Mouse (Mus musculus) heart, embryonic 15.5 days (tissue): ENCODE data around the gene Polr3k. TPM values are rescaled to one million over a fixed set of nuclear protein-coding genes. Genes with fewer than 3 reads are reported as not detected.

Experiments used
- ATAC-seq: fragments of 200-750 bp; cut with Nextera tagmentation; replicated peaks from 2 replicates; pipeline ENCODE4 v1.8.0; 2017; ENCODE audit warnings: low read depth, moderate TSS enrichment; ENCODE audit not compliant: insufficient number of reproducible peaks, insufficient read depth, low FRiP score
- H3K27ac ChIP-seq: fragments of 300-500 bp; sonication (generic); 2 replicates; pipeline ENCODE4 v1.5.1; 2015; ENCODE audit warnings: mild to moderate bottlenecking, inconsistent platforms
- H3K27me3 ChIP-seq: fragments of 300-500 bp; sonication (generic); 2 replicates; pipeline ENCODE4 v1.6.1; 2015; ENCODE audit warnings: inconsistent platforms
- H3K36me3 ChIP-seq: fragments of 300-500 bp; sonication (generic); 2 replicates; pipeline ENCODE4 v1.6.1; 2015; ENCODE audit warnings: mild to moderate bottlenecking, inconsistent platforms
- H3K4me1 ChIP-seq: fragments of 300-500 bp; sonication (generic); replicated peaks from 2 replicates; pipeline ENCODE4 v1.6.1; 2015; ENCODE audit warnings: inconsistent platforms
- H3K4me2 ChIP-seq: fragments of 300-500 bp; sonication (generic); 2 replicates; pipeline ENCODE4 v1.6.1; 2015; ENCODE audit warnings: inconsistent platforms, mild to moderate bottlenecking, moderate library complexity
- H3K4me3 ChIP-seq: fragments of 300-500 bp; sonication (generic); 2 replicates; pipeline ENCODE4 v1.5.1; 2015; ENCODE audit warnings: mild to moderate bottlenecking, inconsistent platforms
- H3K9ac ChIP-seq: fragments of 300-500 bp; sonication (generic); 2 replicates; pipeline ENCODE4 v1.6.1; 2015; ENCODE audit warnings: mild to moderate bottlenecking, inconsistent platforms
- H3K9me3 ChIP-seq: fragments of 300-500 bp; sonication (generic); replicated peaks from 2 replicates; pipeline ENCODE4 v1.6.1; 2016; ENCODE audit warnings: inconsistent platforms
- WGBS: fragments of 180-500 bp; shearing (Covaris S2); methylation state at CpG from one replicate; pipeline ENCODE4 v1.1.7; 2015; ENCODE audit warnings: mixed read lengths; 5-methylcytosine and 5-hydroxymethylcytosine counted together
- polyA plus RNA-seq: library from polyadenylated mRNA; unstranded; fragments of >200 nt; fragmentation: Nextera tagmentation; extraction: Ambion mirVana; gene quantifications from 2 replicates; pipeline ENCODE4 v1.2.1, GENCODE M21; 2015

Gene Polr3k
- polyA plus RNA-seq, result 37.9 and 41.5 TPM in 2 replicates

DNA sequence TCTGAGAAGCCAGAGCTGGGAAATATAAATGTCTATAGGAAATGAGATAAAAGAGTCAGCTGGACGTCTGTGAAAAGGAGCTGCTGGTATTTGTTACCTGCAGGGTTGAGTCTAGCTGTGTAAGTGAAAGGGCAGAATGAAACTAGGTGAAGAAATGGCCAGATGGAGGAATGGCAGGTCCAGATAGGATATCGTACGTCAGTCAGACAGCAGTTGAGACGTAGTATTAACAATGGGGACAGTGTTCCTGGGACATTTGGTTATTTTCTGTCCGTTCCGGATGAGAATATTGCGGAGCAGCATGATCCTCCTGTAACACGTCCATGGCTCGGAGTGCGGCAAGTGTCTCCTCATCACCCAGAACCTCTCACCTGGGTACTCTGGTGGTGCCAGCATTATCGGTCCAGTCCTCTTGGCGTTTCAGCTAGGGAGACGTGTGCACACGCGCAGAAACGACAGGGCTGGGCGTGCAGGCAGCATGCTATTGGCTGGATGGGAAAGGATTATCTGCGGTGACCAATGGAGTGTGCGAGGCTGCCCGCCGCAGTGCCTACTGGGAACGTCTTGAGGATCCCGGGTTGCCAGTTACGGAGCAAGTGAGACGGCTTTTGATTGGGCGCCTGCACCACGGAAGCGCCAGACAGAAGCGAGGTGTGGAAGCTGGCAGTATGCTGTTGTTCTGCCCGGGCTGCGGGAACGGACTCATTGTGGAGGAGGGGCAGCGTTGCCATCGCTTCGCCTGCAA, at the start of gene Polr3k:
Polr3k (plus strand) TSS at position 547 of the 745 bp plus-strand sequence.
- Histone ChIP-seq H3K27me3 (no peaks in the 10 kb centered on the region), H3K9ac (peak within 1 kb of the TSS; percentile 71), H3K4me3 (peak within 1 kb of the TSS; percentile 87), H3K4me2 (peak within 1 kb of the TSS; percentile 76), H3K4me1 (peaks cover 14% of the 10 kb centered on the region), H3K9me3 (no peaks in the 10 kb centered on the region), H3K36me3 (peaks cover 9% of the 10 kb centered on the region), H3K27ac (peak within 1 kb of the TSS; percentile 75)
- under 1% methylated on average over 35 of the region's 35 CpGs for WGBS
- peak; percentile 100 for ATAC-seq

- Histone ChIP-seq H3K27ac (no peak overlapping the region), H3K4me2 (no peak overlapping the region), H3K4me3 (no peak overlapping the region), H3K4me1 (no peaks in the 10 kb centered on the region), H3K9me3 (no peaks in the 10 kb centered on the region), H3K27me3 (0 out of 2 replicates have a peak, but pooled peaks cover 2% of the 10 kb centered on the region), H3K36me3 (no peaks in the 10 kb centered on the region), H3K9ac (no peak overlapping the region)
- ATAC-seq, result no peak
- 52% methylated on average over 2 of the region's 2 CpGs for WGBS
These were observed 35.0 kb upstream of the Polr3k start for GRCm38 (mm10) chr2:181829032-181829650.

DNA sequence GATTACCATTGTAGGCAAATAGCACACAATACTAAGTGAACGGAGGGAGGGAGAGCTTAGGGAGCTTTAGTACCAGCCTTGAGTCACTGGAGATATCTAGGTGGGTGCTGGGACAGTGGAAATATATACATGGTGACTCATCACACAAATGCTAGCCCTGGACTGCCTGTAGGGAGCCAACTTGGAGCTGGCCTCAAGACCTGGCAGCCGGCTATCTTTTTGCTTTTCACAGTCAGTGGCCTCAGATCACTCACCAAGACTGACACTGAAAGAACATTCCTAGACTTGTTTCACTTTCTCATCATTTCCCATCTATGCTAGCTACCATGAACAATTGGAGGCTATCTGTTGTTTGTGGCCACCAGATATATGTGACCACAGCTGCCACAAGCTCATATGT, 31.4 kb upstream of the Polr3k start:
- H3K27ac ChIP-seq, result no peak overlapping the region
- no peak overlapping the region for H3K9ac ChIP-seq
- WGBS, result 58% methylated on average over 2 of the region's 2 CpGs
- H3K4me2 ChIP-seq, result no peak overlapping the region
- H3K4me3 ChIP-seq, result no peak overlapping the region
- H3K36me3 ChIP-seq, result no peaks in the 10 kb centered on the region
- 0 out of 2 replicates have a peak, but pooled peaks cover 2% of the 10 kb centered on the region for H3K27me3 ChIP-seq
- no peaks in the 10 kb centered on the region for H3K9me3 ChIP-seq
- no peak for ATAC-seq
- peaks cover 2% of the 10 kb centered on the region; the same call in 1 of the 2 replicates for H3K4me1 ChIP-seq

GRCm38 (mm10) chr2:181837372-181838292, 26.5 kb upstream of the Polr3k start, which contains the start of gene Pcmtd2:
Gene Pcmtd2, plus strand, starts transcription at chr2:181837854.
- Histone ChIP-seq H3K9me3 (no peaks in the 10 kb centered on the region), H3K9ac (peak within 1 kb of the TSS; percentile 78), H3K27me3 (no peaks in the 10 kb centered on the region), H3K4me1 (peaks cover 10% of the 10 kb centered on the region), H3K4me3 (peak within 1 kb of the TSS; percentile 75), H3K4me2 (peak within 1 kb of the TSS; percentile 70), H3K27ac (peak within 1 kb of the TSS; percentile 89), H3K36me3 (peaks cover 6% of the 10 kb centered on the region; the same call in 1 of the 2 replicates)
- peak; percentile 98 for ATAC-seq
- under 1% methylated on average over 35 of the region's 35 CpGs for WGBS

GRCm38 (mm10) chr2:181838293-181838680, 25.9 kb upstream of the Polr3k start:
- peak overlapping the region; percentile 78 for H3K9ac ChIP-seq
- 2% methylated on average over 3 of the region's 3 CpGs for WGBS
- H3K4me1 ChIP-seq, result peaks cover 10% of the 10 kb centered on the region
- H3K27me3 ChIP-seq, result no peaks in the 10 kb centered on the region
- peak overlapping the region; percentile 70 for H3K4me2 ChIP-seq
- H3K36me3 ChIP-seq, result peaks cover 6% of the 10 kb centered on the region; the same call in 1 of the 2 replicates
- peak overlapping the region; percentile 75 for H3K4me3 ChIP-seq
- no peaks in the 10 kb centered on the region for H3K9me3 ChIP-seq
- no peak for ATAC-seq
- H3K27ac ChIP-seq, result peak overlapping the region; percentile 89

GRCm38 (mm10) chr2:181845709-181846394, 18.3 kb upstream of the Polr3k start:
- Histone ChIP-seq H3K9me3 (no peaks in the 10 kb centered on the region), H3K4me3 (no peak overlapping the region), H3K4me1 (no peaks in the 10 kb centered on the region), H3K36me3 (peaks cover 47% of the 10 kb centered on the region; the same call in 1 of the 2 replicates), H3K27ac (no peak overlapping the region), H3K27me3 (no peaks in the 10 kb centered on the region), H3K4me2 (no peak overlapping the region), H3K9ac (no peak overlapping the region)
- ATAC-seq, result no peak
- WGBS, result 82% methylated on average over 5 of the region's 5 CpGs

- H3K4me1 ChIP-seq, result peaks cover 14% of the 10 kb centered on the region
- H3K36me3 ChIP-seq, result peaks cover 14% of the 10 kb centered on the region
- under 1% methylated on average over 22 of the region's 22 CpGs for WGBS
- peak; percentile 21 for ATAC-seq
- H3K9ac ChIP-seq, result peak overlapping the region; percentile 71
- peak overlapping the region; percentile 87 for H3K4me3 ChIP-seq
- H3K9me3 ChIP-seq, result no peaks in the 10 kb centered on the region
- H3K27me3 ChIP-seq, result no peaks in the 10 kb centered on the region
- peak overlapping the region; percentile 75 for H3K27ac ChIP-seq
- H3K4me2 ChIP-seq, result peak overlapping the region; percentile 76
These were observed 361 bp downstream of the Polr3k start for GRCm38 (mm10) chr2:181864536-181864860.

DNA sequence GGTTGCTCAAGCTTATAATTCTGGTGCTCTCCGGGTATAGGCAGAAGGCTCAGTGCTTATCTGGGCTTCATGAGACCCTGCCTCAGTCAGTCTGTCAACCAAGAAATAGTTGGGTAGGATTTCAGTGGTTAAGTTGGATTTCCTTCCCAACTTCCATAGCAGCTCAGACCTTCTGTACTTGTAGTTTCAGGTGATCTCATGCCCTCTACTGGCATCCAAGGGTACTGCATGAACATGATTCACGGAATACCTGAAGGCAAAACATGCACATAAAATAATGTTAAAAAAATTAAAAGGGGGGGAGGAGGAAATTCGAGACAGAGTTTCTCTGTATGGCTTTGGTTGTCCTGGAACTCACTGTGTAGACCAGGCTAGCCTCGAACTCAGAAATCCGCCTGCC, 2.8 kb downstream of the Polr3k start:
- no peak for ATAC-seq
- Histone ChIP-seq H3K27ac (no peak overlapping the region), H3K27me3 (no peaks in the 10 kb centered on the region), H3K4me1 (peaks cover 14% of the 10 kb centered on the region), H3K36me3 (peaks cover 26% of the 10 kb centered on the region), H3K9me3 (no peaks in the 10 kb centered on the region), H3K4me2 (no peak overlapping the region), H3K9ac (no peak overlapping the region), H3K4me3 (no peak overlapping the region)
- WGBS, result 44% methylated on average over 5 of the region's 5 CpGs

GRCm38 (mm10) chr2:181871039-181871438, 6.9 kb downstream of the Polr3k start:
- no peak overlapping the region for H3K9ac ChIP-seq
- ATAC-seq, result no peak
- no peak overlapping the region for H3K27ac ChIP-seq
- no peaks in the 10 kb centered on the region for H3K27me3 ChIP-seq
- no peaks in the 10 kb centered on the region for H3K9me3 ChIP-seq
- no peaks in the 10 kb centered on the region for H3K4me1 ChIP-seq
- no peak overlapping the region for H3K4me3 ChIP-seq
- H3K36me3 ChIP-seq, result peaks cover 26% of the 10 kb centered on the region
- WGBS, result 88% methylated on average over 2 of the region's 2 CpGs
- H3K4me2 ChIP-seq, result no peak overlapping the region

DNA sequence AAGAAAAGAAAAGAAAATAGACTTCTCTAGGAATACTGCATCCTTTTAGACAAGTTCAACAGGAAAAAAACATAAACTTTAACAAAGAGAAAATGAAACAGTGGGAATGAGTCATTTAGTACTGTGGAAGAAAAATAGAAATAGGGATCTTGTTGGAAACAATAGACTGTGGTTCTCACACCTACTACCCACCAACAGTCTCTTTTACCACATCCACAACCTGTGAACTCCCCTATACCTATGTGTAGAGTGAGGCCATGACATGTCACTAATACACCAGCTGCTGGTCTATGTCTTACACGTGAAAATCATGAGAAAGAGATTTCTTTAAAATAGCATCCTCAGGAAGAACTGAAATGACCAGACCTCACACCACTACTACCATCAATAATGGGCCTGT, 14.8 kb downstream of the Polr3k start:
- no peaks in the 10 kb centered on the region for H3K27me3 ChIP-seq
- WGBS, result 77% methylated on average over 1 of the region's 1 CpGs
- no peak for ATAC-seq

More for the DNA sequence above, 14.8 kb downstream of the Polr3k start:
- Histone ChIP-seq H3K36me3 (no peaks in the 10 kb centered on the region), H3K9me3 (no peaks in the 10 kb centered on the region), H3K4me3 (no peak overlapping the region), H3K27ac (no peak overlapping the region), H3K4me1 (no peaks in the 10 kb centered on the region), H3K4me2 (no peak overlapping the region), H3K9ac (no peak overlapping the region)
